Mouse (Mus musculus): ENCODE measurements around the gene Anxa5.

DNA sequence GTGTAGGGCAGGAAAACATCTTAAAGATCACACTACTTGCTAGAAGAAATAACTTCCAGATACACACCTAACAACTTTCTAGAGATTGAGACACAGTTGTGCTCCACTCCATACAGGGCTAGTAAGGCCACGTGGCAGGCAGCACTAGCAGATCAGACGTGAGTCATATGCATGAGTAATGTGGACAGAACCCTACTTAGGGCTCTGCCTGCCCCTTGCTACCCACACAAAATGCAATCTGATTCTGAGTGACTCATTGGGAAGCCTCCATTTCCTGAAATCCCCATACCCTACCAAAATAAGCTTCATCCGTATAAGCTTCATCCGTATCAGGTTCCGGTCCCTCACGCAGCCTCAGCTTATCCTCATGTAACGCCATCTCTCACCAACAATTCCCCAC lies 8.1 kb downstream of the Anxa5 start:
- TF ChIP-seq MAFK (IDR thresholded peaks at IDR 0.05; ENCODE audit: insufficient read depth, low read depth, low read length): no peak
- TF ChIP-seq HCFC1 (IDR thresholded peaks at IDR 0.05; ENCODE audit: borderline replicate concordance, insufficient read depth, low read length): no peak
- no peak for TF ChIP-seq ZC3H11A (IDR thresholded peaks at IDR 0.05; ENCODE audit: borderline replicate concordance, low read depth, low read length)
- TF ChIP-seq CHD2 (IDR thresholded peaks at IDR 0.05; ENCODE audit: low read depth, low read length): no peak
- no peak for TF ChIP-seq ZNF384 (IDR thresholded peaks at IDR 0.05; ENCODE audit: low read depth, low read length)

Measured in ES-E14 (cell line).